Mouse (Mus musculus) cerebellum, postnatal 10 days (tissue): Measurements from ENCODE around the gene Patj.
"Not testable (repeated sequence)": the region's sequence is repeated elsewhere in the genome, so short reads cannot be mapped to it uniquely, and the experiment has no call there.

ENCODE experiments used
- DNase-seq, 2 experiments: peaks; one replicate each; pipeline ENCODE4 v3.0.0; 2021; ENCODE audit warnings: mixed read lengths in 2 of 2

Patj gene

GRCm38 (mm10) chr4:98581456-98581855 lies 185.9 kb downstream of the Patj start:
- no peak for DNase-seq

- no peak for DNase-seq
Measured at GRCm38 (mm10) chr4:98584023-98584422, 188.4 kb downstream of the Patj start.

GRCm38 (mm10) chr4:98586303-98586702 lies 190.7 kb downstream of the Patj start:
- peak in 1 of 2 experiments; percentile 19 for DNase-seq

- peak; percentile 25 to 35 for DNase-seq
Measured at GRCm38 (mm10) chr4:98587686-98588085, 192.1 kb downstream of the Patj start.

GRCm38 (mm10) chr4:98593961-98594360 lies 198.4 kb downstream of the Patj start:
- DNase-seq: peak; percentile 28 to 45

GRCm38 (mm10) chr4:98598546-98598971 lies 203.0 kb downstream of the Patj start:
- no peak for DNase-seq

GRCm38 (mm10) chr4:98599358-98599757 lies 203.8 kb downstream of the Patj start:
- no peak for DNase-seq

GRCm38 (mm10) chr4:98603131-98603530 lies 207.5 kb downstream of the Patj start:
- DNase-seq: no peak

GRCm38 (mm10) chr4:98610501-98610900 lies 214.9 kb downstream of the Patj start:
- no peak for DNase-seq

- no peak for DNase-seq
Measured at GRCm38 (mm10) chr4:98614395-98614794, 218.8 kb downstream of the Patj start.

- DNase-seq: peak; percentile 34 to 49
Measured at GRCm38 (mm10) chr4:98619199-98619598, 223.6 kb downstream of the Patj start.

- DNase-seq: no peak
Measured at GRCm38 (mm10) chr4:98620986-98621784, 225.6 kb downstream of the Patj start.

GRCm38 (mm10) chr4:98622180-98622579 lies 226.6 kb downstream of the Patj start:
- DNase-seq: no peak

GRCm38 (mm10) chr4:98622996-98623673 lies 227.6 kb downstream of the Patj start:
- peak; percentile 29 to 30 for DNase-seq

GRCm38 (mm10) chr4:98628286-98628685 lies 232.7 kb downstream of the Patj start:
- DNase-seq: no peak

- DNase-seq: not testable (repeated sequence)
Measured at GRCm38 (mm10) chr4:98629217-98629616, 233.6 kb downstream of the Patj start.

- DNase-seq: peak; percentile 75 to 82
Measured at GRCm38 (mm10) chr4:98635140-98635837, 239.7 kb downstream of the Patj start.

- DNase-seq: no peak
Measured at GRCm38 (mm10) chr4:98638731-98639130, 243.1 kb downstream of the Patj start.

- peak in 1 of 2 experiments; percentile 22 for DNase-seq
Measured at GRCm38 (mm10) chr4:98653650-98654049, 258.1 kb downstream of the Patj start.

- peak; percentile 73 to 76 for DNase-seq
Measured at GRCm38 (mm10) chr4:98654419-98654821, 258.8 kb downstream of the Patj start.

- DNase-seq: no peak
Measured at GRCm38 (mm10) chr4:98656759-98657158, 261.2 kb downstream of the Patj start.

- no peak for DNase-seq
Measured at GRCm38 (mm10) chr4:98659032-98659431, 263.4 kb downstream of the Patj start.

GRCm38 (mm10) chr4:98660534-98660933 lies 264.9 kb downstream of the Patj start:
- DNase-seq: no peak
